Mouse (Mus musculus): Measurements from ENCODE around the gene Dnajc15.

DNA sequence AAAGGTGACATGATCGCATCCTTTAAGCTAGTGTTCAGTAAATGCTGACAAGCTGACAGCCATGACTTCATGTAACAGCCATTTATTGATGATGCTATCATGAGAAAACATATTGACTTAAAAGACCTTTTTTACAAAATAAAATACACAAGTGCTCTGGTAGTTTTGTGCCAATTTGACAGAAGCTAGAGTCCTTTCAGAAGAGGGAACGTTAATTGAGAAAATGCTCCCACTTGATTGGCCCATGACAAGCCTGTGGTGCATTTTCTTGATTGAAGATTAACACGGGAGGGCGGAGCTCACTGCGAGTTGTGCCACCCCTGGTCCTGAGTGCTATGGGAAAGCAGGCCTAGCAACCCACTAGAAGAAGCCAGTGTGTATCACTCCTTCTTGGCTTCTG lies 31.7 kb upstream of the Dnajc15 start:
- TF ChIP-seq CTCF (IDR thresholded peaks at IDR 0.05; ENCODE audit: borderline replicate concordance, control insufficient read depth, extremely low read depth, insufficient read depth, low read length, poor library complexity) (no peak), POLR2A (IDR thresholded peaks at IDR 0.05; ENCODE audit: control insufficient read depth, extremely low read depth, insufficient read depth, low read length, poor library complexity) (no peak)
